Mouse (Mus musculus): ENCODE measurements around the gene Hdlbp.

DNA sequence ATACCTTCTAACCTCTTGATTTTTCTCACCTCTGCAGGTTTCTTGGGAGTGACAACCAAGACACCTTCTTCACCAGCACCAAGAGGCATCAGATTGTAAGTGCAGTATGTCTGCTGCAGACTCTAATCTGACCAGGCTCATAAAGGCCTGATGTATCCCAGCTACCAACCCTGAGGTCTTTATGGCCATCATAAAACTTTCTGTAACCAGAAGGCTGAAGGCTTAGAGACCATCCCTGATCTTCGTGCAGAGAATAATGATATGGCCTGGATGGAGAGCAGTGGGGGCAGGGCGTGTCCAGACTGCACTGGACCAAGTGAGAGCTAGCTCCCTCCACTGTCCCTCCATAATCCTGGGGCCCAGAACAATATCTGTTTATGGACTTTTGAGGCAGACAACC, 91.4 kb downstream of the Hdlbp start:
- no peak for TF ChIP-seq GATA1 (IDR thresholded peaks at IDR 0.05; ENCODE audit: borderline replicate concordance, low read length)
- TF ChIP-seq FLI1 (IDR thresholded peaks at IDR 0.05; ENCODE audit: low read length), result no peak

Measured in megakaryocyte, embryonic 14.5 days (primary cell).